Mouse (Mus musculus) heart, postnatal 0 days (tissue): ENCODE measurements at regions not wholly inside any gene's neighbourhood (a gene's known extent, or its start where the extent isn't known, plus 50 kb on each side); places are given as distances from the start of the nearest gene placed in this dataset.
A peak's percentile ranks its signal among the peaks of the same experiment; 100 is the strongest.

Source experiments
- ATAC-seq: fragments of 200-750 bp; cut with Nextera tagmentation; 2 replicates; pipeline ENCODE4 v1.8.0; 2017; ENCODE audit warnings: low read depth, moderate number of reproducible peaks, moderate library complexity; ENCODE audit not compliant: insufficient read depth
- DNase-seq: peaks from one replicate; pipeline ENCODE4 v3.0.0-alpha.2; 2016; ENCODE audit warnings: low spot score
- H3K27ac ChIP-seq: fragments of 300-500 bp; sonication (generic); 2 replicates; pipeline ENCODE4 v1.5.1; 2014; ENCODE audit warnings: low read depth, mild to moderate bottlenecking
- H3K27me3 ChIP-seq: fragments of 300-500 bp; sonication (generic); 2 replicates; pipeline ENCODE4 v1.6.1; 2014; ENCODE audit warnings: low read length, mixed read lengths; ENCODE audit not compliant: control insufficient read depth, insufficient read depth
- H3K36me3 ChIP-seq: fragments of 300-500 bp; sonication (generic); replicated peaks from 2 replicates; pipeline ENCODE4 v1.6.1; 2014; ENCODE audit warnings: low read length, mixed read lengths; ENCODE audit not compliant: control insufficient read depth, insufficient read depth
- H3K4me1 ChIP-seq: fragments of 300-500 bp; sonication (generic); 2 replicates; pipeline ENCODE4 v1.6.1; 2014; ENCODE audit warnings: antibody characterized with exemption; ENCODE audit not compliant: control insufficient read depth, insufficient read depth
- H3K4me2 ChIP-seq: fragments of 300-500 bp; sonication (generic); 2 replicates; pipeline ENCODE4 v1.6.1; 2014; ENCODE audit warnings: low read depth, mild to moderate bottlenecking, low read length, moderate library complexity
- H3K4me3 ChIP-seq: fragments of 300-500 bp; sonication (generic); 2 replicates; pipeline ENCODE4 v1.5.1; 2014; ENCODE audit warnings: low read depth, low read length
- H3K9ac ChIP-seq: fragments of 300-500 bp; sonication (generic); replicated peaks from 2 replicates; pipeline ENCODE4 v1.6.1; 2014; ENCODE audit warnings: low read depth, low read length, mixed read lengths
- H3K9me3 ChIP-seq: fragments of 300-500 bp; sonication (generic); replicated peaks from 2 replicates; pipeline ENCODE4 v1.6.1; 2016; ENCODE audit warnings: low read length; ENCODE audit not compliant: control insufficient read depth
- CTCF ChIP-seq: IDR thresholded peaks from 2 replicates; pipeline ENCODE4 v1.5.1; 2016; ENCODE audit warnings: antibody characterized with exemption, control low read depth, low read depth
- EP300 ChIP-seq: IDR thresholded peaks from 2 replicates; pipeline ENCODE4 v1.6.1; 2016; ENCODE audit warnings: antibody characterized with exemption, low read depth
- WGBS: fragments of 180-500 bp; shearing (Covaris S2); extraction: QIAGEN DNeasy Blood & Tissue Kit; methylation state at CpG from one replicate; pipeline ENCODE4 v1.1.7; 2014; 5-methylcytosine and 5-hydroxymethylcytosine counted together

DNA sequence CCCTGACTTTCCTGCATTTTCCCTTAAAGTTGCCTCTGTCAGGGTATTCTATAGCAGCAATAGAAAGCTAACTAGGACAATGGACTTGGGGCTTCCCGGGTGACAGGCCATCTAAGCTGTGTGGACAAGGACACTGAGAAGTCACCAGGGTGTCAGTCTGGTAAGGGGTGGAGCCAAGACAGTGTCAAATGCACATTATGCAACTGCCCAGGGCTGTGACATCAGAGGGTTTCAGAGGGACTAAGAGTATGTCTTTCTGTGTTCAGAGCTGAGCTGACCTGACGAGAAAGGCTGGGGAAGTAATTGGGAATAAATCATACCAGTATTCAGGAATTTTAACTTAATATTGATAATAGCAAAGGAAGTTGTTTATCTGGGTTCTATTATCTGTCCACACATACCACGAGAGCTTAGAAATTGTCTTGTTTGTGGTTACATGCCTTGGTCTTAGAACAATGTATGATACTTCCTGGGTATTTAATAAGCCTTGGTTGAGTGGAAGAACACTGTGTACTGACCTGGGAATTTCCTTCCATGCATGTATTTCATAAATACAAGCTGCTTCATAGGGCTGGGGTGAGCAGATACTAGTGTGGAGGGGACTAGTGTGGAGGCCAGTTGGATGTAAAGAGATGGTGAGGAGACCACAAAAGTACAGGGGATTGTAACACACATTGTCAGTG is 279.6 kb upstream of the Pabpc6 start:
- no peak for ATAC-seq
- TF ChIP-seq EP300 (no peak), CTCF (no peak)
- Histone ChIP-seq H3K27me3 (no peaks in the 10 kb centered on the region), H3K4me2 (no peak overlapping the region), H3K27ac (peak overlapping the region; percentile 41; the same call in 1 of the 2 replicates), H3K9ac (no peak overlapping the region), H3K36me3 (no peaks in the 10 kb centered on the region), H3K4me3 (no peak overlapping the region), H3K4me1 (no peaks in the 10 kb centered on the region), H3K9me3 (no peaks in the 10 kb centered on the region; the same call in 1 of the 2 replicates)
- DNase-seq = no peak
- 69% methylated on average over 3 of the region's 3 CpGs for WGBS

DNA sequence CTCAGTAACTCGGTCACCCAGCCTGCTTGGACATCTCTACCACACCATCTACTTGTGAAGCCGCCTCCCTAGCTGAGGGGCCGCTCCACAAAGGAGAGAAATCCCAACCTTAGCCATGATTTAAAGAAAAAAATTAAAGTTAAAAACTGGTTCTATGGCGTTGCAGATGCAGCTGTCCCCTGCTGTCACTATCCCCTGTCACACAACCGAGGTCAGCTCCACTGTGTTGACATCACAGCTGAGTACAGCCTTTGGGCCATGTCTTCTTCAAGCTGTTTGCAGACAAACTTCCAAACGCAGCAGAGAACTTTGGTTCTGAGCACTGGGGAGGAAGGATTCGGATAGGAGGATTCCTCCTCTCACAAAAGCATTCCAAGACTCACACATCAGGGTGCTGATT is 278.1 kb upstream of the Pabpc6 start:
- DNase-seq = no peak
- Histone ChIP-seq H3K27ac (no peak overlapping the region), H3K4me3 (no peak overlapping the region), H3K27me3 (no peaks in the 10 kb centered on the region), H3K4me2 (no peak overlapping the region), H3K4me1 (no peaks in the 10 kb centered on the region), H3K36me3 (no peaks in the 10 kb centered on the region), H3K9me3 (no peaks in the 10 kb centered on the region; the same call in 1 of the 2 replicates), H3K9ac (no peak overlapping the region)
- TF ChIP-seq EP300 = no peak
- no peak for TF ChIP-seq CTCF
- WGBS = 70% methylated on average over 7 of the region's 7 CpGs
- ATAC-seq = no peak

DNA sequence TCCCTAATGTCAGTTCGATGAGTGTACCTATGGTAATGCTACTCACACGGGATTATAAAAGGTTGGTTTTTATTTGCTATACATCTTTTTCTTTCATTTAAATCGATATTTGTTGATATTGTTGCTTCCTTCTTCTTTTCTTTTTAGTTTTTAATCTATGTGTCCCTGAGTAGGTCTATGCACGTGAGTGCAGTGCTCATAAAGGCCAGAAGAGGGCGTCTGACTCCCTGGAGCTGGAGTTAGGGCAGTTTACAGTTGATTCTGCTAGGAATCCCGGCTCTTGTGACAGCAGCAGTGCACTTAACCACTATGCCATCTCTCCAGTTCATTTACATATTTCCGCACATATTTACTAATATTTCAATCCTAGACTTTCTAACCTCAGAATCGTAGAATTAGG is 275.0 kb upstream of the Pabpc6 start:
- ATAC-seq (no peak), DNase-seq (no peak)
- Histone ChIP-seq H3K9me3 (no peaks in the 10 kb centered on the region), H3K36me3 (no peaks in the 10 kb centered on the region), H3K4me2 (no peak overlapping the region), H3K27me3 (no peaks in the 10 kb centered on the region), H3K27ac (no peak overlapping the region), H3K9ac (no peak overlapping the region), H3K4me3 (no peak overlapping the region), H3K4me1 (no peaks in the 10 kb centered on the region)
- WGBS = 79% methylated on average over 8 of the region's 8 CpGs
- TF ChIP-seq CTCF (no peak), EP300 (no peak)

DNA sequence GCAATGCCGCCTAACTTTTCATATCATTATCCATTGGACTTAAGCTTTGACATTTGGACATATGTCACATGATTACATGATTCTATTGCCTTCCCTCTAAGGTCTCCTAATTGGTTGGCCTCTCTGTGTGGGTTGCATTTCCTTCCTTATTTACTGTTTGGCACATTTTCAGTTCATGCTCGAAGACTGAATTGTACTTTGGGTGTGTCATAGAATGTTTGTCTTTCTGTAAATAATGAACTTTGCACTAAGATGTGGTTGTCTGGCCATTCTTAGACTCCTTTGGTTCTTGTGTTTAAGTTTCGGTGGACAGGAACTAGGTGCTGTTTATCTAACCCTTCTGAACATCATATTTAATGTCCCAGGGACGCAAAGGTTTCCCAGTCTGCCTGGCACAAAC is 272.7 kb upstream of the Pabpc6 start:
- Histone ChIP-seq H3K9me3 (no peaks in the 10 kb centered on the region), H3K27me3 (no peaks in the 10 kb centered on the region), H3K4me2 (no peak overlapping the region), H3K4me3 (no peak overlapping the region), H3K4me1 (no peaks in the 10 kb centered on the region), H3K27ac (no peak overlapping the region), H3K9ac (no peak overlapping the region), H3K36me3 (no peaks in the 10 kb centered on the region)
- DNase-seq (no peak), ATAC-seq (no peak)
- TF ChIP-seq CTCF (no peak), EP300 (no peak)
- WGBS = 76% methylated on average over 4 of the region's 4 CpGs

DNA sequence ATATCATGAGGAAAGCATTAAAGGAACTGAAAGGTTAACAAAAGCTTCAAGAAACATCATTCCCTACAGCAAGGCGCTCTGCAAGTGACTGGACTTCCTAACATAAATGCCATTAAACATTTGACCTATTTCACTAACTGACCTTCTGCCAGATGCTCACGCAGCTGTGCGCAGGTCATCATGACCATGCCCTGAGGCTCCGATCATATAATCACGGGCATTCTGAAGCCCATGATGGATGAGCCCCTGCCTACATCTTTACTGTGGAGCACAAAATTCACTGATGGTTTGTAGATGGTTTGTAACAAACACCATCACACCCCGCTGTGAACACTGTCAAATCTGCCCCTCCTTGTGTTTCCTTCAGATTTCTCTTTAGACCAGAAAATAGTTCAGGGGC is 270.1 kb upstream of the Pabpc6 start:
- no peak overlapping the region for H3K9ac ChIP-seq

DNA sequence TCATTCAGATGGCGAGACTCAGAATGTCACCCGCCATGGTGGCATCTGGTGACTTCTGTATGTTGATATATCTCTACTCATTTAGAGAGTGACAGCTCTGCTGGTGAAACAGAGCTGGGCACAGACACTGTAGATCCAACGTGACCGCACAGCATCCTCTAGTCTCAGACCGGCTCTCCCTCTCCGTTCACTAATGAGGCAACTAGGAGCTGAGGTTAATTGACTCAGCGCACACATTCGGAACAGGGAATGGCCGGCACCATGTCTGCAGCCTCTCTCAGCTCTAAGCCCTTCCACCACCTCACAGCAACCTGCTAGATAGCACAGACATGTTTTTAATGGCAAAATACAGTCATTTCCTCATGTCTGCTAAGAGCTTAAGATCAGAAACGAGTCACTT is 268.9 kb upstream of the Pabpc6 start:
- Histone ChIP-seq H3K9me3 (no peaks in the 10 kb centered on the region), H3K4me2 (no peak overlapping the region), H3K36me3 (no peaks in the 10 kb centered on the region), H3K27ac (no peak overlapping the region), H3K27me3 (no peaks in the 10 kb centered on the region), H3K4me1 (no peaks in the 10 kb centered on the region), H3K9ac (no peak overlapping the region), H3K4me3 (no peak overlapping the region)
- DNase-seq (no peak), ATAC-seq (no peak)
- TF ChIP-seq EP300 = no peak
- TF ChIP-seq CTCF = no peak
- 83% methylated on average over 10 of the region's 10 CpGs for WGBS

More for the DNA sequence above, 270.1 kb upstream of the Pabpc6 start:
- DNase-seq = no peak
- TF ChIP-seq CTCF = no peak
- TF ChIP-seq EP300 = no peak
- no peak overlapping the region for H3K27ac ChIP-seq
- no peak overlapping the region for H3K4me3 ChIP-seq
- no peaks in the 10 kb centered on the region for H3K4me1 ChIP-seq
- no peaks in the 10 kb centered on the region for H3K9me3 ChIP-seq
- no peaks in the 10 kb centered on the region for H3K36me3 ChIP-seq
- WGBS = 84% methylated on average over 6 of the region's 6 CpGs
- H3K27me3 ChIP-seq = no peaks in the 10 kb centered on the region
- no peak overlapping the region for H3K4me2 ChIP-seq
- no peak for ATAC-seq
